Mouse (Mus musculus): ENCODE results near the gene Col5a3.
A peak's percentile ranks its signal among the peaks of the same experiment; 100 is the strongest.

Gene Col5a3

DNA sequence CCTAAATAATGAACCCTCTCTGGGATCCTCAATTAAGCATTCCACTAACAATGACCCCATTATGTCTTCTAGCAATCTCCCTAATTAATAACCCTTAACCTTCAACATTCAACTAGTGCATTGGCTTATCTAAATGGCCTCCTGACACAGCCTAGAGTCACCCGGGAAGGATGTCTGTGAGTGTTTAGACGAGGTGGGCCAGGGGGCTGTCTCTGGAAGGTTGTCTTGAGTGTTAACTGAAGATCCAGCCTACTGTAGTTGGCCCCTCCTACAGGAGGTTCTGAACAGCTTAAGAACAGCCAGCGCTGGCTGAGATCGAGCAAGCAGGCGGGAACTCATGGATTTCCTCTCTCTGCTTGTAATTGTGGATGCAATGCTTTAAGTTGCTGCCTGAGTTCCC, 9.2 kb downstream of the Col5a3 start:
- no peak for DNase-seq (ENCODE audit: extremely low spot score, low spot score)

DNA sequence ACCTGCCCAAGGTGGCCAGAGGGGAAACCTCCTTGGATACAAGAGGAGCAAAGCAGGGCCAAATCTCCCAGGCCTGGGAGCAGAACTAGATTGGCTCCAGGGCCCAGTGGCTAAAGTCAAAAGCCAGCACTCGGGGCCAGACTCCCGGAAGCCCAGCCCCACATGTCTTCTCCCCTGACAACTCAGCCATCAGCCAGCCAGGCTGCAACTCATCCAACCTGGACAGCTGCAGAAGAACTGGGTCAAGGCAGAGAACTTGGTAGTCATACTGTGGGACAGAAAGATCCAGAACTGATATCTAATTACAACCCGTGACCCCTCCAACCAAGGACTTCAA, 9.7 kb downstream of the Col5a3 start:
- no peak for DNase-seq (ENCODE audit: extremely low spot score, low spot score)

DNA sequence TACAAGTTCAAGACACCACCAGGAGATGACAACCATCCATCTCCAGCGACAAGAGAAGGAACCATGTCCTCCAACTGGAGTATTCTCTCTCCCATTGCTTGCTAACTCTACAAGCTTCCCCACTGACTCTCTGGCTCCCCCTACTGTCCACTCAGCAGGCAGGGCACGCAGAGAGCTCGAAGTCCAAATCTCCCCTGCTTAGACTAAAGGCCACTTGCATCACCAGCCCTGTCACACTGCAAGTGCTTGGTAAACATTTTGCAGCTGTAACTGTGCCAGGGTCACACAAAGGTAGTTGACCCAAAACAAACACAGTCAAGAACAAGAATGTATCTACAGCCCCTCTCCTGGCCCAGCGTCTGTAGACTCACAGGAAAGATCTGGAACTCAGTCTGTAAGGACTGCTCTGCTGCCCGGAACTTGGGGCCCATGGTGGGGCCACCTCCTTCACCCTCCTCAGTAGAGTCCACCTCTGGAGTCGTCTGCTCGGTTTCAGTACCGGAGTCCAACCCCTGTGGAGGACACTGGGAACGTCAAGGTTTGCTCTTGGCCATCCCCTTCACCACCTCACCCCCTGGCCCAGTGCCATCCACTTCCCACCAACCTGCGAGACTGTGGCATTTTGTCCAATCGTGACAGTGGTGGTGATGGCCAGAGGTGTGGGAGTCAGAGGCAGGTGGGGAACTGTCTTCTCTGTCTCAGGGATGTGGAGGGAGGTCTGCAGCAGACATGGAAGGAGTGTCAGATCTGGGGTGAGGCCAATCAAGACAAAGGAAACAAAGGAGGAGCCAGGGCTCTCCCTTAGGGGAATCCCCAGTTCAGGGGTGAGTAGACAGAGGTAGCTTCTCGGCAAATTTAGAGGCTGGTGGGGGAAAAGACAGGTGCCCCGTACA, 10.4 kb downstream of the Col5a3 start:
- no peak for DNase-seq (ENCODE audit: extremely low spot score, low spot score)

DNA sequence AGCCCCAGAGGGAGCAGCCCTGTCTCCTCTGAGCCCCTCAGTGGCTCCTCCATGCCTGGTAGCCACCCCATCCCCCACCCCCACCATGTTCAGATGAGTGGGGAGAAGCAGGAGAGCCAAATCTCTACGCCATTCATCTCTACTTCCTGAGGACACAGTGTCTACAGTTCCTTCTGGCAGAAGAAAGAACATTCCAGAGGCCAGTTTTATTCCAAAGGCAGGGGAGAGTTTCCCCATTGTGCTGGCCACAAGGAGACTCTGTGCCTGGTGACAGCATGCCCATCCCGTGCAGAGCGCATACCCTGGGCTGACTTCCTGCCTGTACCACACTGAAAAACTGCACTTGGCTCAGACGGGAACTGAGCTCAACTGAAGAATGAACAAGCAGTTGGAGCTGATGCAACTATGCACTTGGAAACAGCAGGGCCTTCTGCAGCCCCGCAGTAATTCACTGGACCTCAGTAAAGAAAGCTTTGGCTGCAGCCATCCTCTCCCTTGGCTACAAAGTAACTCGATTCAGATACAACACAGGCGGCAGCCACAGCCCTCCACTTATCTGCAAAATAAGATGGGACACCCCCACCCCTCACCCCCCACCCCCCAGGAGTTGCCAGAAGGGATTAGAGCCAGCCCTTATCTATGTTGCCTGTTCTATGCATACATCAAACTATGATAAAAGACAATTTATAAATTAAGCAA, 20.6 kb downstream of the Col5a3 start:
- DNase-seq (ENCODE audit: extremely low spot score, low spot score), result no peak

DNA sequence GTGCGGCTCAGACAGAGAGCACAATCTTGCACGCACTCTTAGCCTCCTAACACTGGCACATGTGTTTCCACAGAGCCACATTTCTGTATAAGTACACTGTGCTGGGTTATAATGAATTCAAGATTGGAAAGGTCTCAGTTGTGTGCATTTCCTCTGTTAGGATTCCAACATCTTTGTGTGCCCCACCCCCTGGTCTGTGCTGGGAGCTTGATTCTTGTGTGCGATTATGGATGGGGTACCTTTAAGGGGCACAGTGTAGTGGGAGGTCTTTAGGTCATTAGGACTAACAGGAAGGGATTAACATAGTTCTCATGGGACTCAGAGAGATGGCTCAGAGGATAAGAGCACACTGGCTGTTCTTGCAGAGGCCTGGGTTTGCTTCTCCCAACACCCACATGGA, 24.5 kb downstream of the Col5a3 start:
- no peak for DNase-seq (ENCODE audit: extremely low spot score, low spot score)

DNA sequence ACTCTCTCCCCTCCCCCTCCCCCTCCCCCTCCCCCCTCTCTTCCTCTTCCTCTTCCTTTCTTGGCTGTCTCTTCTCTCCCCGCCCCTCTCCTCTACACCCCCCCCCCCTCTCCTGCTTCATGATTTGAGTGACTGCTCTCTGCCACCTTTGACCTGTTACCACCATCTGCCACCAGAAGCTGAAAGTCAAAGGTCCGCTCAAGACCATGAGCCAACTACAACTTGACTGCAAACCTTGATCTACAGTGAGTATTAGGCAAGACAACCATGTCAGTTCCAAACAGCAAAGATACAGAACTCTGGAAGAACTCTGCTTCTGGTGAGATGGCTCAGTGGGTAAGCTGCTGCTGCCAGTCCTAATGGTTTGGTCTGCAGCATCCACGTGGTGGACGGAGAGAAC, 25.2 kb downstream of the Col5a3 start:
- DNase-seq (ENCODE audit: extremely low spot score, low spot score), result no peak

DNA sequence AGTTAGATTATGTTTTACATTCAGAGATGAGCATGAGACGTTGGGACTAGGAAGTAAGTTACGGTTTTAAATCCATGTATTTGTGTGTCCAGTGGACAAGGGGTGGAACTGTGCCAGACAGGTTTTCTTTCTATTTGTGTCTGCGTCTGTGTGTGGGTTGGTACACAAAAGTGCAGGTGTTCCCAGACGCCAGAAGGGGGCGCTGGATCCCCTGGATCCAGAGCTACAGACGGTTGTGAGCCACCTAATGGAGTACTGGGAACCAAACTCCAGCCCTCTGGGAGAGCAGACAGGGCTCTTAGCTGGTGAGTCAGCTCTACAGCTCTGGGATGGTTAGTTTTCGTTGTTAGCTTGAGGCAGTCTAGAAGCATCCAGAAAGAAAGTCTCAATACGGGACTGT, 26.9 kb downstream of the Col5a3 start:
- DNase-seq (ENCODE audit: extremely low spot score, low spot score), result no peak

DNA sequence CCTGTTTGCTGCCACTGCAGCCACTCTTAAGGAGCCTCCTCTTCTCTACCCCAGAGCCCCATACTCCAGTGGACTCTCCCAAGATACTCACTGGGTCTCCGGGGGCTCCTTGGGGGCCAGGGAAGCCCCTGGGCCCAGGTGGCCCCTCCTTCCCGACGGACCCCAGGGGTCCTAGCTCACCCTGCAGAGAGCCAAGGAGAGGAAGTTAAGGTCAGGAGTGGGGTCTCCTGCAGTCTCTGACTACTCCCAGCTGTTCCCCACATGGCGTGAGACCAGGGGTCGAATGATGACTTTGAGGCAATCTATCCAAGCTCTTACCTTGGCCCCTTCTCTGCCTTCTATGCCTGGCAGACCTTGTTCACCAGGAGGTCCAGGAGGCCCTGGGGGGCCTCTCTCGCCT, 29.8 kb downstream of the Col5a3 start:
- no peak for DNase-seq (ENCODE audit: extremely low spot score, low spot score)

DNA sequence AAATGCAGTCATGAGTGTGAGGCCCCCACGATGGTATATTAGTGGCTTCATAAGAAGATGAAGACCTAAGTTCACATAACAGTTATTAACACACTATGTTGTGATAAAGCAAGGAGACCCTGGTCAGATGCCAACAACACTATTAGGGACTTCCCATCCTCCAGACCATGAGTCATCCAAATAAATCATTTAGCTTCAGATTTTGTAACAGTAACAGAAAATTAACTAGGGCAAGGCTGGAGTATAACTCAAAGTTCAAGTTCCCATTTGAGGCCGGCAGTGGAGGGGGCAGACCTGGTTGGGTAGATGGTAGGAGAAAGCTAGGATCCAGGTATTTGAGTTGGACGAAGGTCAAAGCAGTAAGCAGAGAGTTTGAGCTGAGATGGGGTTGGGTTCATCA, 33.6 kb downstream of the Col5a3 start:
- DNase-seq (ENCODE audit: extremely low spot score, low spot score), result no peak

DNA sequence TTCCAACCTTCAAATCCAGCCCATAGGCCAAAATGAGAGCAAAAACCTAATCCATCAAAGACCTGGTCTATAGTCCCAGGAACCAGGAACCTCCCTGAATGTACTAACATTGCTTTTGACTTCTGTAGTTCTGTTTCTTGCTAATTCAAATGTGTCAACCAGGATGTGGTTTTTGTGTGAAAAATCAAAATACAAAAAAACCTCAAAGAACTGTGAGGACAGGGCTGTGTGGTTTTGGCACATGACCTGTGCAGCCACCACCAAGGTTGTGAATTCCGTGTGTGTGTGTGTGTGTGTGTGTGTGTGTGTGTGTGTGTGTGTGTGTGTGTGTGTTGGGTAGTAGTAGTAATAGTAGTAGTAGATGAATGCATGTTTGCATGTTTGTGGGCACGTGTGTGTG, 49.6 kb downstream of the Col5a3 start:
- DNase-seq (ENCODE audit: extremely low spot score, low spot score), result no peak

DNA sequence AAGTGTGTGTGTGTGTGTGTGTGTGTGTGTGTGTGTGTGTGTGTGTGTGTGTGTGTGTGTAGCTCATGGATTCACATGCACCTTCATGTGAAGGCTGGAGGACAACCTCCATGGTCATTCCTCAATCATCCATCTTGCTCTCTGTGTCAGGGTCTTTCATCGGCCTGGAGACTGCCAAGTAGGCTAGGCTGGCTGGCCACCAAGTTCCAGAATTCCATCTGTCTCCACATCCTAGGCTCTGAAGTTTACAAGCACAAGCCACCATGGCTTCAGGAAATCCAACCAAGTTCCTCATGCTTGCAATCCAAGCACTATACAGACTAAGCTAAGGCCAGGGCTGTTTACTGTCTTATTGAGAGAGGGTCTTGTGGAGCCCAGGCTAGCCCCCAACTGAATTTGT, 51.8 kb downstream of the Col5a3 start:
- DNase-seq (ENCODE audit: extremely low spot score, low spot score), result no peak

DNA sequence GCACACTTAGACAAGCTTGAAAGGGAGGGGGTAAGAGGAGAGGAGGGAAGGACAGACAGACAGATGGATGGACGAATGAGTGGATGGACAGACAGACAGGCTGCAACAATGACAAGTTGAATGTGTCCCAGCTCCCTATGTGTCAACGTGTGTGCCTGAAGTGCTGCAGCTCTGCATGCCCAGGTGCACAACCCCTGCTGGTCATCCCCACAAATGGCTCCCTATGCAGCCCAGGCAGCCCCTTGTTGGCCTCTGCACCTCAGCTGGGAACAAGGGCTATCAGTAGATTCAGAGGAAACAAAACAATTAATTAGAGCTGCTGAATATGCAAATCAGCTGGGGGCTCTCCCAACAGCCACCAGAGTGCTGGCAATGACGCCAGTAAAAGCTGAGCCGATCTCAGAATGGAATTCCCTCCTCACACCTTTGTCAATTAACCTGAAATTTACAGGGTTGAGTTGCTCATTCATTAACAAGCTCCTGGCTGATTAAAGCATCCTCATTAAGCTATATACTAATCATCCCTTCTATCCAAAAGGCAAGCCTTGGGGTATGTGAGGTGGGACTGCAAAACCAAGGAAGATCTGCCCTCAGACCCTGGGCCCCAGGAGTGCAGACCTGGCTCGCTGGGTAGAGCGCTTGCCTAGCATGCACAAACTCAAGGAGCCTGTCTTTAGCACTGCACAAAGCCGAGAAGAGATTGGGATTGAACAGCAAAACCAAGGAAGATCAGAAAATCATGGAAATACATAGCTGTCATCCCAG, 52.5 kb downstream of the Col5a3 start:
- no peak for DNase-seq (ENCODE audit: extremely low spot score, low spot score)

DNA sequence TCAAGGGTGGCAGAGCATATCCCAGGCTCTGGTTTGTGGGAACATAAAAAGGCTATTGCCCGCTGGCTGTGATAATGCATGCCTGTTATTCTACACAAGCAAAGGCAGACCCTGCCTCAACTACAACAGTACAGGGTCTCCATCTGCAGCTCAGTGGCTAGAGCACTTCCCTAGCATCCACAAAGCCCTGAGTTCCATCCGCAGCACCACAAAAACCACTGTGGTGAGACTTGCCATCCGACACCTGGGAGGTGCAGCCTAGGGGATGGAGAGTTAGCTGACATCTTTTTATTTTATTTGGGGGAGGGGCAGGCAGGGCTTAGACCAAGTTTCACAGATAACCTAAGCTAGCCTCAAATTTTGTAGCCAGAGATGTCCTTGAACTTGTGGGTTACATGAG, 53.5 kb downstream of the Col5a3 start:
- DNase-seq (ENCODE audit: extremely low spot score, low spot score), result no peak

DNA sequence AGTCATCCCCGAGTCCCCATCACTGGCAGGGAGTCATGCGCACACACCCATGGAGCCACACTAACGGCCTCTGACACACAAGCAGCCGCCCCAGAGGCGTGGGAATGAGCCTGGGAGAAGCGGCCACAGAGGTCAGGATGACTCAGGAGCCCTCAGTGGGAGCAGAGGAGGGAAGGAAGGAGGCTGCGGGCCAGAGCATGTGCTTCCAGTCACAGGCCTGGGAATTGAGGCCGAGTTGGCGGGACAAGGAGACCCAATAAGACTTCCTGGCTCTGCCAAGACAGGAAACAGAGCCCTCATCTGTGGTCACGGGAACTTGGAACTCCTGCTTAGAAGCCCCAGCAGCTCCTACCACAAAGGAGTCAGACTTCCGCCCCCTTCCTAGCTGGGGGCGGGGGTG, 54.1 kb downstream of the Col5a3 start:
- DNase-seq (ENCODE audit: extremely low spot score, low spot score), result no peak

DNA sequence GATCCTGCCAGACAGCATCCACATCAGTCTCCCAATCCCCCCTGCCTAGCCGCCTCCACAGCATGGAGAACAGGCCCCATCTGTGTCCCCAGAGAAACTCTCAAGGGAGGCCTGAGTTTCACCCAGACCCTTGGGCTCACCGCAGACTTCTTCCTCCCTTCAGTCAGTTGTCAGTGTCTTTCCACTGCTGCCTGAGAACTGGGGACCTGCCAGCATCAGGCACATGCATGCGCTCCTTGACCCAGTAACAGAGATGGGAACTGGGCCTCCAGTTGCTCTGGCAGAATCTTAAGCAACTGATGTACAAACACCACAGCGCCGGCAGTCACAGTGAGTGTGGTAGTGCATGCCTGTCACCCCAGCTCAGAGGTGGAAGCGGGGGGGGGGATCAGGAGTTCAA, 56.0 kb downstream of the Col5a3 start:
- DNase-seq (ENCODE audit: extremely low spot score, low spot score), result no peak

DNA sequence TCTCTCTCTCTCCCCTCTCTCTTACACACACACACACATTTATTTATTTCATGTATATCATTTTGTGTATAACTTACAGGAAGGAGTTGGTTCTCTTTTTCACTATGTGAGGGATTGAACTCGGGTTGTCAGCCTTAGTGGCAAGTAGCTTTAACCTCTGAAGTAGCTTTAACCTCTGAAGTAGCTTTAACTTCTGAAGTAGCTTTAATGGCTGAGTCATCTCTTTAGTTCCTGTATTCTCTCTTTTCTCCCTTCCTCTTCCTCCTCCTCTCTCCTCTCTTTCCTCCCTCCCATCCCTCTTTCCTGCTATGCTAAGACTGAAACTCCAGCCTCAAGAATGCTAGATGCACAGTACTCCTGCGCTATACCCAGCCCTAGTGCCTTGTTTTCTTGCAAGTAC, 56.6 kb downstream of the Col5a3 start:
- no peak for DNase-seq (ENCODE audit: extremely low spot score, low spot score)

DNA sequence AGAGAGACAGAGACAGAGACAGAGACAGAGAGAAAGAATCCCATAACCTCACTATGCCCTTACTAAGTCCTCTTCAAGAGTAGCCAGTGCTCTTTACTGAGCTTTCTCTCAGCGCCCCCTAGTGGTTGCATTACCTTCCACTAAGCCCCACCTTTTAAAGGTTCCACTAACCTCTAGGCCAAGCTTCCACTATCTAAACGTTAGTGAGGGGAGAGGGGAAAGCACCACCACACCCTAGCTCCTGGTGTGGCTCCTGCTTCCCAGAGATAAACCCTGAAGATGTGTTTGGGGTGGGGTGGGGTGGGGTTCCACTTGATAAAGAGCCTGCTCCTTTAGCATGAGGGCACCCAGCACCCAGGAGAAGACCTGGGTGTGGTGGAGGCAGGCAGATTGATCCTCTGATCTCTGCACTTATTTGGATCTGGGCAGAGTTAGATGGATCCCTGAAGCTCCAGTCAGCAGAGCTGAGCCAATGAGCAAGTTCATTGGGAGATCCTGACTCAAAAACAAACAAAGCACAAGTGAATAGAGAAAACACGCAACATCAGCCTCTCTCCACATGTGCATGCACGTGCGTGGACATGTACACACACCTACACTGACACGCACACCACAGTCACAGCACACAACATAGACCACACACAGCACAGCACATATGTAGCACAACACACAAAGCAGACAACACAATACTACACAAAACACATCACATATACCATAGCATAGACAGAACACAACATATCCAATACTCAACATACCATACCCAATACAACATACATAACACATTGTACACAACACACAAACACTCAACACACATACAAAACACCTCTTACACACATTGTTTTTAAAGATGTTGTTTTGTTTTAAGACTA, 57.5 kb downstream of the Col5a3 start:
- peak; percentile 67 for DNase-seq (ENCODE audit: extremely low spot score, low spot score)

DNA sequence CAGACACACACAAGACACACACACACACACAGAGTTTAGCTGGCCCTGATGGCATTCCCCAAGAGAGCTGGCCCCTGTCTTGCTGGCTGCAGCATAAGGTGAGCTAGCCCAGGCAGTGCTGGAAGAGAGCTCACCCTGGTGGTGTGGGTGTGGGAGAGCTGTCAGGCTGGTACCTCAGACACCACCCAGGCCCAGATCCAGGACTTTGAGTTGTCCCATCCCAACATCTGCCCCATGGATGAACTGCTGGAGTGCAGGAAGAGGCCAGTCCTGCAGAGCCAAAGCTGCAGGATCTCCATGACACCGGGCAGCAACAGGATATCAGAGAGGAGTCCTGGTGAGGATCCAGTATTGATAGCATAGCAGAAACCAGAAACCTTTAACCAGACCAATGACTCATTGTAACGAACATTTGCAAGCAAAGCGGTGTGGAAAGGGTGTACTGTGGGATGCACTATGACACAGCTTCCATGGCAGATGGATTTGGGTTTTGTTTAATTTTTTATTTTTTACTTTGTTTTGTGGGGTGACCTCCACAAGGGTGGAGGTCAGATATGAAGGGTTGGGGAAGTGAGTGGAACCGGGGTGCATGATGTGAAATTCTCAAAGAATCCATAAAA, 58.7 kb downstream of the Col5a3 start:
- DNase-seq (ENCODE audit: extremely low spot score, low spot score), result no peak

DNA sequence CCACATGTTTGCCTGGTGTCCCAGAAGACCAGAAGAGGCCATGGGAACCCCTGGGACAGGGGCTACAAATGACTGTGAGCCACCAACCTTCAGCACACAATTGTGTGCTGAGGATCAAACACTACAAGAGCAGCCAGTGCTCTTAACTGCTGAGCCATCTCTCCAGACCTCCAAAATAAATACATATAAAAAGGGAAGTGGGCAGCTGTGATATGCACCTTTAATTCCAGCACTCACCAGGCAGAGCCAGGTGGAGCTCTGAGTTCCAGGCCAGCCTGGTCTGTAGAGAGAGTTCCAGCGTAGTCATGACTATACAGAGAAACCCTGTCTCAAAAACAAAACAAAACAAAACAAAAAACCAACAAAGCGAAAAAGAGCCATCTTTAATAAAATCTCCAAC, 60.5 kb downstream of the Col5a3 start:
- no peak for DNase-seq (ENCODE audit: extremely low spot score, low spot score)

DNA sequence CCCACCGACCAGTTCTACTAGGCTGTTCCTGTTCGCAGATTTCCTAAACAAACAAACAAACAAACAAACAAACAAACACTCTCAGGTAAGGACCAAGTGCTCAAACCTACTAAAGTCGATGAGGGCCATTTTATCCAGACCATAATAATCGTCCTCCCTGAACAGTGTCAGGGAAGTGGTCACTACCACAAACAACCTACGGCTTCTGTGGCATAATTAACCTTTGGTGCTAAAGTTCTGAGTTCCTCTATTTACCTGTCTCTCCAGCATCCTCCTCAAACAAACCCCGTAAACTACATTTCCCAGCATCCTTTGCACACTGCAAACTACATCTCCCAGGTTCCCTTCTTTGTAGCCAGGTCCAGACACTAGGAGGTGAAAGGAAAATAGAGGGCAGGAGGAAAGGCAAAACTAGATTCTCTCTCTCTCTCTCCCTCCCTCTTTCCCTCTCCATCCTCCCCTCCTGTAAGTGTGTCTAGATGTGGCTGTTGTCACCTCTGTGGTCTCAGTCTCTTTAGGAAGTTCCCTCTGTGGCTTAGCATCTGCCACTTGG, 63.3 kb downstream of the Col5a3 start:
- DNase-seq (ENCODE audit: extremely low spot score, low spot score), result no peak

DNA sequence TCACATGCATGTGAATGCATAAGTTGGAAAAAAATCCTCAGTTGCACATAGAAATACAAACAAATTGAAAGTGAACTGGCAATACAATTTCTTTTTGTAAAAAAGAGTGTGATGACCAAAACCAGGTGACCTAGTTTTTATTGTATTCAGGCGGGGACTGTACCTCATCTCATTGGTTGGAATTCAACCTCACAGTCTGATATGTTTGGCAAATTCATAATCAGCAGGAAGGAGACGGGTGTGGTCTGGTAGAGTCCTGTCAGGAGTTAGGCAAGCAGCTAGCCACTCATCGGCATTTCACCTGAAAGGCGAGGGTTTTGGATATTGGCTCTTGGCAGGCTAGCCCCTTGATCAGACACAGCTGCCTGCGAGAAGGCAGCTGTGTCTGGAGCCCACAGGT, 65.7 kb downstream of the Col5a3 start:
- no peak for DNase-seq (ENCODE audit: extremely low spot score, low spot score)
